Mouse (Mus musculus) cerebellum, adult 2 months (tissue): ENCODE data around the gene Arhgef33.

Source experiments
- CTCF ChIP-seq: fragments of 200-500 bp; IDR thresholded peaks from 2 replicates; pipeline ENCODE4 v1.5.1; 2011; ENCODE audit warnings: low read depth, mild to moderate bottlenecking, control low read depth, low read length, moderate library complexity, borderline replicate concordance; ENCODE audit not compliant: insufficient read depth
- POLR2A ChIP-seq: fragments of 200-500 bp; IDR thresholded peaks from 2 replicates; pipeline ENCODE4 v1.6.1; 2011; ENCODE audit warnings: low read length, control low read depth, borderline replicate concordance; ENCODE audit not compliant: insufficient read depth

GRCm38 (mm10) chr17:80398243-80398642 lies 91.0 kb downstream of the Arhgef33 start:
- no peak for TF ChIP-seq CTCF
- no peak for TF ChIP-seq POLR2A
